Mouse (Mus musculus): ENCODE measurements around the gene Sft2d1. TPM values are rescaled to one million over a fixed set of nuclear protein-coding genes. Genes with fewer than 3 reads are reported as not detected.

The Sft2d1 gene
- polyA plus RNA-seq, 1 experiment from 2014 or later: 177 TPM

Other genes starting within 250 kb of the Sft2d1 start
- 0.15 TPM in 1 of 2 replicates, not detected in the other for gene Gm49673, start 163.3 kb upstream of the Sft2d1 start, polyA plus RNA-seq (2014; fragmentation: Nextera tagmentation; extraction: Ambion mirVana)
- 10.8 and 11.8 TPM in 2 replicates for gene Rnaset2a, start 163.0 kb upstream of the Sft2d1 start, polyA plus RNA-seq (2014; fragmentation: Nextera tagmentation; extraction: Ambion mirVana)
- 26.2 and 31.7 TPM in 2 replicates for gene Fgfr1op, start 145.6 kb upstream of the Sft2d1 start, polyA plus RNA-seq (2014; fragmentation: Nextera tagmentation; extraction: Ambion mirVana)
- gene Ccr6, start 75.1 kb upstream of the Sft2d1 start, polyA plus RNA-seq (2014; fragmentation: Nextera tagmentation; extraction: Ambion mirVana): not detected in 2 replicates
- gene Mpc1, start 28.2 kb upstream of the Sft2d1 start, polyA plus RNA-seq (2014; fragmentation: Nextera tagmentation; extraction: Ambion mirVana): 282 and 326 TPM in 2 replicates
- 18.3 and 20.6 TPM in 2 replicates for gene Prr18, start 26.4 kb downstream of the Sft2d1 start, polyA plus RNA-seq (2014; fragmentation: Nextera tagmentation; extraction: Ambion mirVana)
- 0.39 and 0.82 TPM in 2 replicates for gene T2, start 44.9 kb downstream of the Sft2d1 start, polyA plus RNA-seq (2014; fragmentation: Nextera tagmentation; extraction: Ambion mirVana)
- 0.39 and 0.43 TPM in 2 replicates for gene T, start 123.3 kb downstream of the Sft2d1 start, polyA plus RNA-seq (2014; fragmentation: Nextera tagmentation; extraction: Ambion mirVana)
- 14.1 and 15.2 TPM in 2 replicates for gene Pde10a, start 214.3 kb downstream of the Sft2d1 start, polyA plus RNA-seq (2014; fragmentation: Nextera tagmentation; extraction: Ambion mirVana)